Mouse (Mus musculus): ENCODE results near the gene Fkrp.

Gene Fkrp

DNA sequence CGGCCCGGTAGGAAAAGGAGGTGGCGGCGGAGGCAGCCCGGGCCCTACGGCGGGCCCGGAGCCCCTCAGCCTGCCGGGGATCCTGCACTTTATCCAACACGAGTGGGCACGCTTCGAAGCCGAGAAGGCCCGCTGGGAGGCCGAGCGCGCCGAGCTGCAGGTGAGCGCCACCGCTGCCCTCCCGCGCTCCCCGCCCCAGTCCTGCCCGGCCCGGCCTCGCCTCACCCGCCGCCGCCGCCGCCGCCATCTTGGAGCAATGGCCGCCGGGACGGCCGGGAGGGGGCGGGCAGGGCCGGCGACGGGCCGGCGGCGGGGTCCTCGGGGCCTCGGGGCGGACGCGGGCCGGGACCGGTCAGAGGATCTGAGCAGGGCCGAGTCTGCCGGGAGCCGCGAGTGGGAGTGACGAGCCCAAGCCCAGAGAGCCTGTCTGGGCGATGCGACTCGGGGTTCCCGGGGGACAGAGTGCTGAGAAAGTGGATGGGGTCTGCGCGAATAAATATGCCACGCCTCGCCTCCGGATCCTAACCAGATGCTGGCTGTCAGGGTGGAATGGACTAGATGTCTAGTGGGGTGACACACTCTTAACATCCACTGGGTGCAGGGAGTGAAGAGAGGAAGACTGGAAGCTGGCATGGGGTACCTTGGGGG, at the start of gene Fkrp:
Fkrp (minus strand) TSS at position 258 of the 648 bp plus-strand sequence.
- DNase-seq: peak; percentile 79

GRCm38 (mm10) chr7:16859902-16860651, 43.5 kb upstream of the Fkrp start:
- peak; percentile 74 for DNase-seq

- DNase-seq: peak; percentile 65
Observed at GRCm38 (mm10) chr7:16858336-16858735, 41.8 kb upstream of the Fkrp start.

DNA sequence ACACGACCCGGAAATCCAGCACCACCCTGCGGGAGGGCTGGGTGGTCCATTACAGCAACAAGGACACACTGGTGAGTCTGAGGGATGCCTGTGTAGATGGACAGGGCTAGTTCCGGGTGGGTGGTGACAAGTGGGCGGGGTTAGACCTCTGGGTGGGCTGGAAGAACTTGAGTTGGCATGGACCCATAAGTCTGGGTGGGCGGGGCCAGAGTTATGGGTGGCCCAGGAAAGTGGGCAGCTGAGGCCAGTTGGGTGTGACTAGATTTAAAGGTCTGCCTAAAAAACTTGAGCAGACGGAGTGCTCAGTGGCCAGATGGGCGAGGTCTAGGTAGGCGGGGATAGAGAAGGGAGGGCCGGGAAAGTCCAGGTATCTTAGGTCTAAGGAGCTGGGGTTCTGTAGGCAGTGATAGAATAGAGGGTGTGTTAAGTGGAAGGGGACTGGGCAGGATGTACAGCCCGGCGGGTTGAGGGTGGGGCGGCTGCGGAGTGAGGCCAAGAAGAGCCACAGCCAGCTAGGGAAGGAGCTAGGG, 36.8 kb upstream of the Fkrp start:
- peak; percentile 58 for DNase-seq

- DNase-seq: no peak
Observed at GRCm38 (mm10) chr7:16851636-16852035, 35.1 kb upstream of the Fkrp start.

- DNase-seq: peak; percentile 75
Observed at GRCm38 (mm10) chr7:16848579-16848978, 32.0 kb upstream of the Fkrp start.

GRCm38 (mm10) chr7:16847507-16847906, 31.0 kb upstream of the Fkrp start:
- no peak for DNase-seq

DNA sequence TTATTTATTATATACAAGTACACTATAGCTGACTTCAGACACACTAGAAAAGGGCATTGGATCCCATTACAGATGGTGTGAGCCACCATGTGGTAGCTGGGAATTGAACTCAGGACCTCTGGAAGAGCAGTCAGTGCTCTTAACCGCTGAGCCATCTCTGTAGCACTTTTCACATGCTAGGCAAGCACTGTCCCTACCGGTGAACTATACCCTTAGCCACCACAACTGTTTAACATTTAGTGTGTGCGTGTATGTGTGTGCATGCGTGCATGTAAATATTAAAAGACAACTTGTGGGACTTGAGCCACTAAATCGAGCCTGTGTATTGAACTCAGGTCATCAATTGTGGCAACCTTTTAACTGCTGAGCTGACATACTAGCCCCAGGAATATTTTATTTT, 30.2 kb upstream of the Fkrp start:
- no peak for DNase-seq

- no peak for DNase-seq
Observed at GRCm38 (mm10) chr7:16845820-16846167, 29.3 kb upstream of the Fkrp start.

DNA sequence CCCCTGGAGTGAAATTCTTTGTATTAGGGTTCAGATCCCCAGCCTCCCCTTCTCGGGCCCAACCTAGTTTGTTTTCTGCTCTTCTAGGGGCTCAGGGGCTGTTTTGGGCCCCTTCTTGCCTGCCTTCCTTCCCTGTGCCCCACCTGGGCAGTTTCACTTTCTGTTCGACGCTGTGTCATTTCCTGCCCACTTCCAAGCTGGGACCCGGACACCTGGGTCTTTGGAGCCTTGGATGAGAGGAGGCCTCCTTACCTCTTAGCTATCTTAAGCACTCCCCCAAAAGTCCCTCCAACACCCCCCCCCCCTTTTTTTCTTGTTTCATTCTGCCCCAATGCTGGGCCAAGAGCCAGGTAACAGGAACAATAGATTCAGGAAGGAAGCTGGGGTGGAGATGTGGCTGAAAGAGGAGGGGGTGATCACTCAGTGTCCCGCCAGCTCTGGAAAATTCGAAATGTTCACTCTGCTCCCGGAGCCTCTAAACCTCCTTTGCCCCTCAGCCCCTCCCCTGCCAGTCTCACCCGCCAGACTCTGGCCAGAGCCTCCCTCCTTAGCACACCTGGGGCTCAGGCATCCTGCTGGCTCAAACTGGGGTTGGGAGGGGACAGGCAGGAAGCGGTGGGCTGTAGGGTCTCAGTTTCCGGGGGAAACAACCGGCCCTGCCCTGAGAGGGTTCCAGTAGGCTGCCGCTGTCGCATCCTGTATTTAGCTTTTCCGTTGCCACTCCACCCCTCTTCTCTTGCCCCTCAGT, 28.7 kb upstream of the Fkrp start:
- peak; percentile 65 for DNase-seq

- DNase-seq: no peak
Observed at GRCm38 (mm10) chr7:16844696-16845071, 28.2 kb upstream of the Fkrp start.

DNA sequence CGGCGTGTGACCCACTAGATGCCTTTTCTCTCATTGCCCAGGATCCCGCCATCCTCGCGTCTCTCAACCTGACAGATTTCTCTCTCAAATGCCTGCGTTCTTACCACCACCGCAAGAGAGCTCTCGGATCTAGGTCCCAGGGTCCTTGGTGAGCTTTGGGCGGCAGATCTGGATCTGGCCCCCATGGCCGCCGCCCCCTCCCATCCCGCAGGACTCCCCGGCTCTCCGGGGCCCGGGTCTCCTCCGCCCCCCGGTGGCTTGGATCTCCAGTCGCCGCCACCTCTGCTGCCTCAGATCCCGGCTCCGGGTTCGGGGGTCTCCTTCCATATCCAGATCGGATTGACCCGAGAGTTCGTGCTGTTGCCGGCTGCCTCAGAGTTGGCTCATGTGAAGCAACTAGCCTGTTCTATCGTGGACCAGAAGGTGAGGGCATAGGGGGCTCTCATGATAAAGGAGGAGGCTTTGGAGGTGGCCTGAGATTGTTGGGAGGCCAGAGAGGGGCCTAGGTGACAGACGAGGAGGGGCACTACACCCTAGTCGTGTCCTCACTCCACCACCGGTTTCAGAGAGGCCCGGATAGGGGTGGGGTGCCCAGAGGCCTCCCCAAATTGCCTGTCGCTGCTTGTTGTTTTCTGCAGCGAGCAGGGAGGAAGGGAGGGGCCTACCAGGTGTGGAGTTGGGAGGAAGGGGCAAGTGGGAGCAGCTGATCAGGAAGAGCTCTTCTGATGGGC, 27.1 kb upstream of the Fkrp start:
- DNase-seq: peak; percentile 50

- DNase-seq: peak; percentile 97
Observed at GRCm38 (mm10) chr7:16842645-16843063, 26.1 kb upstream of the Fkrp start, which contains the start of gene Prkd2. Prkd2 (plus strand) TSS chr7:16842902.

- DNase-seq: no peak
Observed at GRCm38 (mm10) chr7:16841561-16842560, 25.3 kb upstream of the Fkrp start.

GRCm38 (mm10) chr7:16841078-16841477, 24.5 kb upstream of the Fkrp start:
- DNase-seq: no peak

DNA sequence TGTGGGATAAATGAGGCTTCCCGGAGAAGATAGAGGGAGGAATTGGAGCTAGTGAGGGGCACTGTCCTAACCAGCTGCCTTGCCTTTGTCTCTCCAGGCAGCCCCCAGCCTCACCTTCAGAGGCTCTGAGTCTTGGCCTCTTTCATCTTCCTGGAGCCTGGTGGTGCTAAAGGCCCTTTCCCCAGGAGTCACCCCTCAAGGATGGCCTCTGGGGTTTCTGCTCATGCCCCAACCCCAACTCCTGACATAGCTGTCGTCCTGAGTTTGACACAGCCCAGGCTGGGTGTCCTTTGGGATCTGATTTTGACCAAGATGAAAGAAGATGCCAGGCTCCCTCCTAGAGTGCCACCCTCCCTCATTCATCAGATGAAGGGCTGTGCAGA, 23.6 kb upstream of the Fkrp start:
- DNase-seq: no peak

DNA sequence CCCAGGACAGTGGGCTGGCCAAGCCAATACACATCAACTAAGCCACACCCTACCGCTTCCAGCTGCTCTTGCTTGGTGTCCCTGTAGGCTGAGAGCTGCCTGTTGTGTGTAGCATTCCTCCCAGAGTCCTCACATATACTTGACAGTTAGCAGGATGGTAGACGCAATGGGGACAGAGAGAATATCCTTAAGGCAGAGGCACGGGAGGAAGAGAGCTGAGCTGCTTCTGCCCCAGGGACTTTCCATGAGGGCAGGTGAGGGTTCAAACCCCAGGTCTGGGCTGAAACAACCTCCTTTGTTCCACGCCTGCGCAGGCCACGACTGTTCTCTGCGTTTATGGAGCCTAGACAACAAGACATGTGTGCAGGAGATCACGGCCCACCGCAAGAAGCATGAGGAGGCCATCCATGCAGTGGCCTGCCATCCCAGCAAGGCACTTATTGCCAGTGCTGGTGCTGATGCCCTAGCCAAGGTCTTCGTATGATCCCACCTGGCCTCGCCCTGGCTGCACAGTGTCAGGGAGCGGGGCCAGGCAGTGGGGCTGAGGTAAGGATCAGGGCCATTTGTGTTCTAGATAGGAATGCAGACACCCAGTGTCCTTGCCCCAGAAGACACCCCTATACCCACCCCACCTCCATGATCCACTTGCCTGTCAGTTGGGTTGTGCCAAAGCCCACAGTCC, 23.0 kb upstream of the Fkrp start:
- DNase-seq: no peak

- no peak for DNase-seq
Observed at GRCm38 (mm10) chr7:16838804-16839426, 22.4 kb upstream of the Fkrp start.

GRCm38 (mm10) chr7:16837916-16838803, 21.6 kb upstream of the Fkrp start:
- no peak for DNase-seq
